Mouse (Mus musculus) adrenal gland, adult 18-20 months (tissue): ENCODE data around the gene Rtn2. TPM values are rescaled to one million over a fixed set of nuclear protein-coding genes. Genes with fewer than 3 reads are reported as not detected.
A peak's percentile ranks its signal among the peaks of the same experiment; 100 is the strongest.

Experiments
- DNase-seq, 2 experiments: peaks; one replicate each; pipeline ENCODE4 v3.0.0; 2021 to 2022; ENCODE audit warnings: low spot score in 2 of 2
- total RNA-seq, 2 experiments: library from RNA; stranded (reverse); gene quantifications; 1 replicate in 1 of 2; 2 replicates in 1 of 2; pipeline ENCODE4 v1.2.3; 2021

Gene Rtn2
- total RNA-seq, 2 experiments from 2014 or later: 5.0 to 8.6 TPM

GRCm38 (mm10) chr7:19341761-19342409, 59.5 kb downstream of the Rtn2 start:
- DNase-seq: peak in 1 of 2 experiments; percentile 38

GRCm38 (mm10) chr7:19342481-19343027, 60.1 kb downstream of the Rtn2 start:
- peak; percentile 90 to 93 for DNase-seq

GRCm38 (mm10) chr7:19343210-19343808, 60.9 kb downstream of the Rtn2 start:
- peak; percentile 77 to 81 for DNase-seq

- DNase-seq: no peak
These were observed 61.9 kb downstream of the Rtn2 start, which contains the start of gene Ercc1 for GRCm38 (mm10) chr7:19344237-19344847. Gene Ercc1 (plus strand): TSS chr7:19344778.

- peak; percentile 82 to 86 for DNase-seq
These were observed 62.6 kb downstream of the Rtn2 start for GRCm38 (mm10) chr7:19344938-19345471.

Other genes with a start within 250 kb of the Rtn2 start
- not detected for gene Rsph6a, start 227.9 kb upstream of the Rtn2 start, total RNA-seq
- gene Dmwd, start 206.4 kb upstream of the Rtn2 start, total RNA-seq: 10 to 100 TPM; 48.3 to 49.1 TPM
- gene Dmpk, start 198.8 kb upstream of the Rtn2 start, total RNA-seq: 100 to 1,000 TPM; 127 to 137 TPM
- 10 to 100 TPM; 13.0 to 14.7 TPM for gene Six5, start 188.0 kb upstream of the Rtn2 start, total RNA-seq
- not detected for gene Gm4969, start 164.3 kb upstream of the Rtn2 start, total RNA-seq
- gene Fbxo46, start 162.8 kb upstream of the Rtn2 start, total RNA-seq: 10 to 100 TPM; 12.6 to 15.4 TPM
- 10 to 100 TPM; 13.6 to 14.6 TPM for gene Qpctl, start 133.3 kb upstream of the Rtn2 start, total RNA-seq
- gene Snrpd2, start 132.9 kb upstream of the Rtn2 start, total RNA-seq: 10 to 100 TPM; 81.7 to 89.5 TPM
- under 1 TPM; 0.60 to 0.70 TPM for gene Gipr, start 116.5 kb upstream of the Rtn2 start, total RNA-seq
- 10 to 100 TPM; 33.9 to 43.9 TPM for gene Eml2, start 106.2 kb upstream of the Rtn2 start, total RNA-seq
- gene Gpr4, start 70.1 kb upstream of the Rtn2 start, total RNA-seq: 10 to 100 TPM in 1 of 2 experiments, 1 to 10 TPM in 1; 7.7 to 17.3 TPM
- 10 to 100 TPM; 40.8 to 56.7 TPM for gene Opa3, start 54.3 kb upstream of the Rtn2 start, total RNA-seq
- gene Vasp, start 10.8 kb upstream of the Rtn2 start, total RNA-seq: 10 to 100 TPM; 42.9 to 56.4 TPM
- not detected for gene Ppm1n, start 2.6 kb upstream of the Rtn2 start, total RNA-seq
- gene Fosb, start 27.4 kb downstream of the Rtn2 start, total RNA-seq: 10 to 100 TPM; 15.9 to 23.2 TPM
- 10 to 100 TPM; 31.2 to 41.0 TPM for gene Ercc1, start 62.2 kb downstream of the Rtn2 start, total RNA-seq
- gene Cd3eap, start 76.9 kb downstream of the Rtn2 start, total RNA-seq: 10 to 100 TPM; 13.3 to 13.7 TPM
- 1 to 10 TPM; 5.9 to 6.7 TPM for gene Ppp1r13l, start 77.1 kb downstream of the Rtn2 start, total RNA-seq
- gene Ercc2, start 99.4 kb downstream of the Rtn2 start, total RNA-seq: 10 to 100 TPM; 27.1 to 30.9 TPM
- 1 to 10 TPM; 1.3 to 3.7 TPM for gene Klc3, start 121.5 kb downstream of the Rtn2 start, total RNA-seq
- gene Ckm, start 122.2 kb downstream of the Rtn2 start, total RNA-seq: 10 to 100 TPM in 1 of 2 experiments, not detected in 1; 14.7 TPM
- 10 to 100 TPM; 35.9 to 54.0 TPM for gene Mark4, start 176.2 kb downstream of the Rtn2 start, total RNA-seq
- gene Exoc3l2, start 180.7 kb downstream of the Rtn2 start, total RNA-seq: 10 to 100 TPM; 31.7 to 36.8 TPM
- 10 to 100 TPM in 1 of 2 experiments, 1 to 10 TPM in 1; 8.4 to 10.0 TPM for gene Bloc1s3, start 225.7 kb downstream of the Rtn2 start, total RNA-seq
- 10 to 100 TPM; 70.0 to 92.4 TPM for gene Trappc6a, start 225.8 kb downstream of the Rtn2 start, total RNA-seq
- under 1 TPM in 1 of 2 experiments, not detected in 1; 0.17 TPM for gene Nkpd1, start 235.2 kb downstream of the Rtn2 start, total RNA-seq